Mouse (Mus musculus) liver, adult 2 months (tissue): ENCODE measurements at regions not wholly inside any gene's neighbourhood (a gene's known extent, or its start where the extent isn't known, plus 50 kb on each side); places are given as distances from the start of the nearest gene placed in this dataset.
A peak's percentile ranks its signal among the peaks of the same experiment; 100 is the strongest.

Experiments
- DNase-seq: peaks from one replicate; pipeline ENCODE4 v3.0.0-alpha.2; 2011; ENCODE audit warnings: low read depth, low spot score; ENCODE audit errors: extremely low read depth
- H3K27ac ChIP-seq: fragments of 200-500 bp; replicated peaks from 2 replicates; pipeline ENCODE4 v1.5.1; 2012; ENCODE audit warnings: low read depth, mild to moderate bottlenecking, control low read depth, inconsistent platforms, low read length; ENCODE audit not compliant: insufficient read depth
- H3K27me3 ChIP-seq: fragments of 200-500 bp; 2 replicates; pipeline ENCODE4 v1.6.1; 2012; ENCODE audit warnings: mild to moderate bottlenecking, moderate library complexity, low read length, inconsistent platforms; ENCODE audit not compliant: control insufficient read depth, insufficient read depth
- H3K36me3 ChIP-seq: fragments of 200-500 bp; 2 replicates; pipeline ENCODE4 v1.6.1; 2012; ENCODE audit warnings: low read length, inconsistent platforms; ENCODE audit not compliant: control insufficient read depth, insufficient read depth
- H3K4me1 ChIP-seq: fragments of 200-500 bp; 2 replicates; pipeline ENCODE4 v1.6.1; 2011; ENCODE audit warnings: low read length; ENCODE audit not compliant: control insufficient read depth, insufficient read depth
- H3K4me3 ChIP-seq: fragments of 200-500 bp; 2 replicates; pipeline ENCODE4 v1.5.1; 2011; ENCODE audit warnings: low read depth, mild to moderate bottlenecking, control low read depth, low read length, moderate library complexity; ENCODE audit not compliant: insufficient read depth
- H3K79me2 ChIP-seq: fragments of 200-500 bp; 2 replicates; pipeline ENCODE4 v1.6.1; 2012; ENCODE audit warnings: inconsistent platforms, mild to moderate bottlenecking, low read length, moderate library complexity; ENCODE audit not compliant: control insufficient read depth, insufficient read depth
- H3K9ac ChIP-seq: fragments of 200-500 bp; 2 replicates; pipeline ENCODE4 v1.6.1; 2012; ENCODE audit warnings: low read depth, mild to moderate bottlenecking, control low read depth, inconsistent platforms, low read length
- CTCF ChIP-seq: fragments of 200-500 bp; IDR thresholded peaks from 2 replicates; pipeline ENCODE4 v1.5.1; 2011; ENCODE audit warnings: low read depth, low read length, control low read depth
- POLR2A ChIP-seq: fragments of 200-500 bp; IDR thresholded peaks from 2 replicates; pipeline ENCODE4 v1.6.1; 2011; ENCODE audit warnings: low read length, control low read depth; ENCODE audit not compliant: insufficient read depth; ENCODE audit errors: extremely low read depth
- WGBS: fragments of 180-500 bp; shearing (Covaris S2); methylation state at CpG from one replicate; pipeline ENCODE4 v1.1.7; 2018; 5-methylcytosine and 5-hydroxymethylcytosine counted together

GRCm38 (mm10) chr2:137613791-137614190, 497.3 kb upstream of the Jag1 start:
- no peaks in the 10 kb centered on the region for H3K79me2 ChIP-seq
- no peak for TF ChIP-seq CTCF
- TF ChIP-seq POLR2A = no peak
- H3K27ac ChIP-seq = no peak overlapping the region
- no peak for DNase-seq
- no peaks in the 10 kb centered on the region for H3K27me3 ChIP-seq
- 82% methylated on average over 2 of the region's 2 CpGs for WGBS
- no peak overlapping the region for H3K4me3 ChIP-seq
- H3K9ac ChIP-seq = no peak overlapping the region
- H3K36me3 ChIP-seq = no peaks in the 10 kb centered on the region
- H3K4me1 ChIP-seq = no peaks in the 10 kb centered on the region

GRCm38 (mm10) chr2:137608506-137608905, 492.1 kb upstream of the Jag1 start:
- H3K27me3 ChIP-seq = no peaks in the 10 kb centered on the region
- no peaks in the 10 kb centered on the region for H3K36me3 ChIP-seq
- no peak overlapping the region for H3K9ac ChIP-seq
- no peaks in the 10 kb centered on the region for H3K4me1 ChIP-seq
- no peaks in the 10 kb centered on the region for H3K79me2 ChIP-seq
- H3K4me3 ChIP-seq = no peak overlapping the region
- no peak overlapping the region for H3K27ac ChIP-seq
- peak; percentile 16 for DNase-seq
- TF ChIP-seq POLR2A (no peak), CTCF (no peak)
- WGBS = 65% methylated on average over 6 of the region's 6 CpGs

GRCm38 (mm10) chr2:137598136-137598535, 481.7 kb upstream of the Jag1 start:
- Histone ChIP-seq H3K27me3 (no peaks in the 10 kb centered on the region), H3K27ac (no peak overlapping the region), H3K4me3 (no peak overlapping the region), H3K9ac (no peak overlapping the region), H3K4me1 (no peaks in the 10 kb centered on the region), H3K79me2 (no peaks in the 10 kb centered on the region), H3K36me3 (no peaks in the 10 kb centered on the region)
- no peak for TF ChIP-seq POLR2A
- no peak for TF ChIP-seq CTCF
- WGBS = 84% methylated on average over 7 of the region's 7 CpGs
- no peak for DNase-seq

GRCm38 (mm10) chr2:137594509-137594908, 478.1 kb upstream of the Jag1 start:
- no peak for DNase-seq
- Histone ChIP-seq H3K4me3 (no peak overlapping the region), H3K36me3 (no peaks in the 10 kb centered on the region), H3K27ac (no peak overlapping the region), H3K27me3 (no peaks in the 10 kb centered on the region), H3K79me2 (no peaks in the 10 kb centered on the region), H3K9ac (no peak overlapping the region), H3K4me1 (no peaks in the 10 kb centered on the region)
- 81% methylated on average over 4 of the region's 4 CpGs for WGBS
- TF ChIP-seq POLR2A (no peak), CTCF (no peak)

GRCm38 (mm10) chr2:137591551-137591950, 475.1 kb upstream of the Jag1 start:
- 92% methylated on average over 1 of the region's 1 CpGs for WGBS
- H3K27ac ChIP-seq = no peak overlapping the region
- no peak for TF ChIP-seq POLR2A
- no peak for TF ChIP-seq CTCF
- no peaks in the 10 kb centered on the region for H3K36me3 ChIP-seq
- no peaks in the 10 kb centered on the region for H3K4me1 ChIP-seq
- no peak overlapping the region for H3K4me3 ChIP-seq
- DNase-seq = no peak
- H3K27me3 ChIP-seq = no peaks in the 10 kb centered on the region
- no peak overlapping the region for H3K9ac ChIP-seq
- no peaks in the 10 kb centered on the region for H3K79me2 ChIP-seq

- Histone ChIP-seq H3K9ac (no peak overlapping the region), H3K27ac (no peak overlapping the region), H3K4me1 (peaks cover 8% of the 10 kb centered on the region; the same call in 1 of the 2 replicates), H3K36me3 (no peaks in the 10 kb centered on the region), H3K79me2 (no peaks in the 10 kb centered on the region), H3K4me3 (no peak overlapping the region), H3K27me3 (no peaks in the 10 kb centered on the region)
- WGBS = 61% methylated on average over 2 of the region's 2 CpGs
- no peak for DNase-seq
- TF ChIP-seq POLR2A (no peak), CTCF (no peak)
Measured at GRCm38 (mm10) chr2:137581491-137581890, 465.0 kb upstream of the Jag1 start.
